Mouse (Mus musculus) midbrain, embryonic 10.5 days (tissue): ENCODE measurements around the gene Gm20388. TPM values are rescaled to one million over a fixed set of nuclear protein-coding genes. Genes with fewer than 3 reads are reported as not detected.

Source experiments
- DNase-seq: peaks from one replicate; pipeline ENCODE4 v3.0.0-alpha.2; 2017; ENCODE audit warnings: low spot score
- H3K27ac ChIP-seq: fragments of 300-500 bp; sonication (generic); replicated peaks from 2 replicates; pipeline ENCODE4 v1.5.1; 2016; ENCODE audit warnings: mild to moderate bottlenecking
- H3K27me3 ChIP-seq: fragments of 300-500 bp; sonication (generic); 2 replicates; pipeline ENCODE4 v1.6.1; 2016; ENCODE audit warnings: low read depth, mild to moderate bottlenecking; ENCODE audit not compliant: poor library complexity, severe bottlenecking
- H3K36me3 ChIP-seq: fragments of 300-500 bp; sonication (generic); 2 replicates; pipeline ENCODE4 v1.6.1; 2016; ENCODE audit warnings: mild to moderate bottlenecking, moderate library complexity
- H3K4me1 ChIP-seq: fragments of 300-500 bp; sonication (generic); 2 replicates; pipeline ENCODE4 v1.6.1; 2016
- H3K4me3 ChIP-seq: fragments of 300-500 bp; sonication (generic); 2 replicates; pipeline ENCODE4 v1.5.1; 2016; ENCODE audit warnings: mild to moderate bottlenecking, moderate library complexity
- H3K9me3 ChIP-seq: fragments of 300-500 bp; sonication (generic); replicated peaks from 2 replicates; pipeline ENCODE4 v1.6.1; 2016; ENCODE audit warnings: mild to moderate bottlenecking
- WGBS: fragments of 180-500 bp; shearing (Covaris S2); methylation state at CpG from one replicate; pipeline ENCODE4 v1.1.7; 2016; 5-methylcytosine and 5-hydroxymethylcytosine counted together
- polyA plus RNA-seq: library from polyadenylated mRNA; unstranded; fragments of >200 nt; fragmentation: Nextera tagmentation; extraction: Ambion mirVana; gene quantifications from 2 replicates; pipeline ENCODE4 v1.2.1, GENCODE M21; 2016

Gm20388 gene
- polyA plus RNA-seq, 1 experiment from 2014 or later = 7.1 TPM

GRCm38 (mm10) chr8:122665667-122666316 is 2755.2 kb downstream of the Gm20388 start:
- 72% methylated on average over 12 of the region's 14 CpGs for WGBS
- peaks cover 56% of the 10 kb centered on the region for H3K4me1 ChIP-seq
- no peak for DNase-seq
- 0 out of 2 replicates have a peak overlapping the region, but pooled peaks have one; percentile 24 for H3K27ac ChIP-seq
- peaks cover 63% of the 10 kb centered on the region for H3K27me3 ChIP-seq
- H3K36me3 ChIP-seq = no peaks in the 10 kb centered on the region
- no peaks in the 10 kb centered on the region for H3K9me3 ChIP-seq
- no peak overlapping the region for H3K4me3 ChIP-seq

GRCm38 (mm10) chr8:122666338-122666764 is 2755.7 kb downstream of the Gm20388 start:
- no peak overlapping the region for H3K4me3 ChIP-seq
- peaks cover 69% of the 10 kb centered on the region for H3K27me3 ChIP-seq
- no peaks in the 10 kb centered on the region for H3K36me3 ChIP-seq
- no peaks in the 10 kb centered on the region for H3K9me3 ChIP-seq
- H3K4me1 ChIP-seq = peaks cover 56% of the 10 kb centered on the region
- H3K27ac ChIP-seq = no peak overlapping the region
- DNase-seq = no peak
- WGBS = 76% methylated on average over 9 of the region's 9 CpGs

GRCm38 (mm10) chr8:122666827-122667226 is 2756.2 kb downstream of the Gm20388 start:
- no peak for DNase-seq
- Histone ChIP-seq H3K27me3 (peaks cover 73% of the 10 kb centered on the region), H3K36me3 (no peaks in the 10 kb centered on the region), H3K27ac (no peak overlapping the region), H3K4me1 (peaks cover 51% of the 10 kb centered on the region), H3K4me3 (no peak overlapping the region), H3K9me3 (no peaks in the 10 kb centered on the region)
- 66% methylated on average over 12 of the region's 12 CpGs for WGBS

- Histone ChIP-seq H3K9me3 (no peaks in the 10 kb centered on the region), H3K36me3 (no peaks in the 10 kb centered on the region), H3K27ac (no peak overlapping the region), H3K27me3 (peaks cover 84% of the 10 kb centered on the region), H3K4me3 (no peak overlapping the region), H3K4me1 (peaks cover 51% of the 10 kb centered on the region)
- no peak for DNase-seq
- 80% methylated on average over 11 of the region's 11 CpGs for WGBS
Measured at GRCm38 (mm10) chr8:122667854-122668253, 2757.2 kb downstream of the Gm20388 start.

GRCm38 (mm10) chr8:122669370-122669769 is 2758.7 kb downstream of the Gm20388 start:
- Histone ChIP-seq H3K27ac (no peak overlapping the region), H3K4me1 (peaks cover 57% of the 10 kb centered on the region), H3K4me3 (no peak overlapping the region), H3K27me3 (peaks cover 97% of the 10 kb centered on the region), H3K36me3 (no peaks in the 10 kb centered on the region), H3K9me3 (no peaks in the 10 kb centered on the region)
- peak; percentile 58 for DNase-seq
- WGBS = 10% methylated on average over 5 of the region's 5 CpGs

GRCm38 (mm10) chr8:122670001-122670400 is 2759.4 kb downstream of the Gm20388 start:
- no peak overlapping the region for H3K4me3 ChIP-seq
- DNase-seq = no peak
- no peaks in the 10 kb centered on the region for H3K36me3 ChIP-seq
- H3K27ac ChIP-seq = no peak overlapping the region
- 26% methylated on average over 11 of the region's 11 CpGs for WGBS
- H3K27me3 ChIP-seq = peaks cover 97% of the 10 kb centered on the region
- peaks cover 59% of the 10 kb centered on the region for H3K4me1 ChIP-seq
- no peaks in the 10 kb centered on the region for H3K9me3 ChIP-seq

GRCm38 (mm10) chr8:122670718-122671117 is 2760.1 kb downstream of the Gm20388 start:
- WGBS = 57% methylated on average over 3 of the region's 3 CpGs
- H3K36me3 ChIP-seq = no peaks in the 10 kb centered on the region
- H3K27me3 ChIP-seq = peaks cover 100% of the 10 kb centered on the region
- H3K9me3 ChIP-seq = no peaks in the 10 kb centered on the region
- DNase-seq = no peak
- peaks cover 60% of the 10 kb centered on the region for H3K4me1 ChIP-seq
- no peak overlapping the region for H3K27ac ChIP-seq
- H3K4me3 ChIP-seq = no peak overlapping the region

GRCm38 (mm10) chr8:122671894-122672293 is 2761.3 kb downstream of the Gm20388 start:
- no peaks in the 10 kb centered on the region for H3K9me3 ChIP-seq
- H3K4me1 ChIP-seq = peaks cover 61% of the 10 kb centered on the region
- no peak for DNase-seq
- WGBS = 77% methylated on average over 6 of the region's 6 CpGs
- H3K4me3 ChIP-seq = no peak overlapping the region
- H3K27ac ChIP-seq = no peak overlapping the region
- H3K27me3 ChIP-seq = peaks cover 100% of the 10 kb centered on the region
- no peaks in the 10 kb centered on the region for H3K36me3 ChIP-seq

- no peaks in the 10 kb centered on the region for H3K36me3 ChIP-seq
- no peak overlapping the region for H3K4me3 ChIP-seq
- H3K27ac ChIP-seq = no peak overlapping the region
- no peak for DNase-seq
- peaks cover 100% of the 10 kb centered on the region for H3K27me3 ChIP-seq
- H3K4me1 ChIP-seq = peaks cover 72% of the 10 kb centered on the region
- WGBS = 88% methylated on average over 12 of the region's 12 CpGs
- H3K9me3 ChIP-seq = no peaks in the 10 kb centered on the region
Measured at GRCm38 (mm10) chr8:122673989-122674388, 2763.3 kb downstream of the Gm20388 start.

- Histone ChIP-seq H3K4me3 (no peak overlapping the region), H3K27ac (no peak overlapping the region), H3K4me1 (peaks cover 72% of the 10 kb centered on the region), H3K36me3 (no peaks in the 10 kb centered on the region), H3K27me3 (peaks cover 100% of the 10 kb centered on the region), H3K9me3 (no peaks in the 10 kb centered on the region)
- DNase-seq = no peak
- WGBS = 57% methylated on average over 7 of the region's 7 CpGs
Measured at GRCm38 (mm10) chr8:122674999-122675398, 2764.4 kb downstream of the Gm20388 start.

GRCm38 (mm10) chr8:122675596-122676420 is 2765.2 kb downstream of the Gm20388 start:
- Histone ChIP-seq H3K36me3 (no peaks in the 10 kb centered on the region), H3K27ac (peak overlapping the region; percentile 86; the same call in 1 of the 2 replicates)
- DNase-seq = no peak

GRCm38 (mm10) chr8:122676621-122677480 is 2766.2 kb downstream of the Gm20388 start:
- Histone ChIP-seq H3K9me3 (no peaks in the 10 kb centered on the region), H3K4me1 (peaks cover 64% of the 10 kb centered on the region), H3K27ac (peak overlapping the region; percentile 86), H3K4me3 (peak overlapping the region; percentile 75), H3K27me3 (peaks cover 100% of the 10 kb centered on the region), H3K36me3 (no peaks in the 10 kb centered on the region)
- WGBS = 19% methylated on average over 16 of the region's 16 CpGs
- peak; percentile 52 for DNase-seq

More at GRCm38 (mm10) chr8:122675596-122676420, 2765.2 kb downstream of the Gm20388 start:
- H3K9me3 ChIP-seq = no peaks in the 10 kb centered on the region
- H3K27me3 ChIP-seq = peaks cover 100% of the 10 kb centered on the region
- peaks cover 69% of the 10 kb centered on the region for H3K4me1 ChIP-seq
- peak overlapping the region; percentile 75; the same call in 1 of the 2 replicates for H3K4me3 ChIP-seq
- WGBS = 86% methylated on average over 17 of the region's 17 CpGs
